Mouse (Mus musculus) adrenal gland, adult 2 months (tissue): Measurements from ENCODE around the gene Phlda3. TPM values are rescaled to one million over a fixed set of nuclear protein-coding genes. Genes with fewer than 3 reads are reported as not detected.

Experiments used
- DNase-seq: peaks from one replicate; pipeline ENCODE4 v3.0.0; 2021
- polyA plus RNA-seq: library from polyadenylated mRNA; depleted of rRNA; stranded (reverse); fragments of >200 nt; gene quantifications from 2 replicates; pipeline ENCODE4 v1.2.3, GENCODE M21; 2012; rRNA removed
- total RNA-seq, 2 experiments: library from RNA; stranded (reverse); gene quantifications; 2 replicates each; pipeline ENCODE4 v1.2.3; 2021

Gene Phlda3
- total and polyA plus RNA-seq, 3 experiments: 35.1 to 119 (median 83.1) TPM

DNA sequence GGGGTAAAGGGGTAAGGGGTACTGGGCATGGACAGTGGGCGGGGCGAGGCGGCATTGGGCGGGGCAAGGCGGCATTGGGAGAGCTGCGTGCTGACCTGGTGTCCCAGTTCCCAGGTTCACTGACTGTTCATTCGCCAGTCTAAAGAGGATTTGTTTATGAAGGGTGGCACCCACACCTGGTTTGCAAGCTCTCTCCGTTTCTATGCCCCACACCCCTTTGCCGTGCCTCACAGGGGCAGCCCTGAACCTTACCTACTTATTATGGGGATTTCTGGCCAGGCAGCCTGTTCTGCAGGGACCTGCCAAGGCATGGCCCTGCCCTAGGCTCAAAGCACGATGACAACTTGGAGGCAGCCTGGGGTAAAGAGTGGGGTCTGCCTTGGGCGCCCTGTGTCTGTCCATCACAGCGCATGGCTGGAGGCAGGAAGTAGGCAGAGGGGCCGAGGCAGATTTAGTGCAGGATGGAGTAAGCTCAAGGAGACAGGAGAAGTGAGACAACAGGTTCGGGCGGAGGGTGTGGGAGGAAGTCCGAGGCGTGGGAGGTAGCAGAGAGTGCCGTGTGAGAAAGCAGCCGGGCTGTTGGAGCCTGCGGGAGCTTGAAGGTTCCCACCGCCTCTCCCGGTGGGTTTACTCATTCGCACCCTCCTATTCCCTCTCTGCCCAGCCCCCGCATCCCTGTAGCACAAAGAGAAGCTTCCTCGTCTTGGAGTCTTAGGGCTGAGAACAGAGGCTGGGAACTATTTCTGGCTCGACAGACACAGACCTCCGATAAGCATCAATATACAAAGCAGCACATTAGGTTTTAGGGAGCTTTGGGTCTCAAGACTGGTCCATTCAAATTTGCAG, 27.7 kb downstream of the Phlda3 start:
- DNase-seq: no peak

DNA sequence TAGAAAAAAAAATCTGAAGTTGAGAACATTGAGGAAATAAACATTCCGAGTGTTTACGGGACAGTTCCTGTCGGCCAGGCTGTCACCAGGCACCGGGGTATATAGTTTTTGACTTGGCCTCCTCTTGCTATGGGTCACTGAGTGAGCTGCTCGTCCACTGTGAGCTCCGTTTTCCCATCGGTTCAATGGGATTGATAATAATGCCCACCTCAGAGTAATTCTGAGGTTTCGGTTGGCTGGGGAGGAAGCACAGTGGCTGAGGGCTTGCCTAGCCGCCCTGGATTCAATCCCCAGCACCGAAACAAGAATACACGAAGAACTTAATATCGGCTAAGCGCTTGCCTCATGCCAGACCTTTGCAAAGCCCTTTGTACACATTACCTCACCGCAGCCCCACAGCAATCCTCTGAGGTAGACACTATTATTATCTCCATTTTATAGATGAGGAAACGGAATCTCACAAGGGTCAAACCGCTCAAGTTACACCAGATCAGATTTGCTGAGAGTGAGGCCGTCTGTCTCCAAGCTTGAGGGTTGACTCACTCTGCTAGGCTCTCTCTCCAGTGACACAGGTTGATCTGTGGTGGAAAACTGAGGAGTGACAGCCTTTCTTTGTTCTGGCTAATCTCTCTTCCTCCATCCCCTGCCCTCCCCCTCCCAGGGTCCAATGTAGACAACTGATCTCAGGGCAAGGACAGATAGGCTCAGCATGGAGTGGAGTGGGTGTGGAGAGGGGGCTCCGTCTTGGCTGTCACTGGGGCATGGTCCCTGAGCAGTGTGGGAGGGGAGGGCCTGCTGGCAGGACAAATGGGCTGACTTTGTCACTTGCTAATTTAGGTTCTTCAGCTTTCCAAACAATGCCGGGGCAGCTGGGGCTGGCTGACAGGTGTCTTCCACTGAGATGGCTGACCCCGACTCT, 28.6 kb downstream of the Phlda3 start:
- DNase-seq: no peak

DNA sequence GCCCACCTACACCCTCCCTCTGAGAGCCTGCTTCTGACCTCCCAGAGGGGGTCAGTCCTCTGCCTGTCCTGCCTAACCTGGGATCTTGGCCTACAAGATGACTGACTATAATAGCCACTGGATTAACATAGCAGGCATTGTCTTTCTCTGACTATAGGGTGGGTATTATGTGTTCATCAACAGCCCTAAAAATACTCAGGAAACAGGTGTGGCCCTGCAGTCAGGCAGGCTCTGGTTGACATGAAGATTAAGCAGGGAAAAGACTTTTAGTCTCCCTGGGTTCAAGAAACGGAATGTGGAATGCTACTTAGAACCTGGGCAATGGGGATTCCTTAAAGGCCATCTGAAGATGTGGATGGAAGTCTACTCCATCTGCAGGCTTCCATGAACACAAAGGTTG, 32.6 kb downstream of the Phlda3 start:
- no peak for DNase-seq

DNA sequence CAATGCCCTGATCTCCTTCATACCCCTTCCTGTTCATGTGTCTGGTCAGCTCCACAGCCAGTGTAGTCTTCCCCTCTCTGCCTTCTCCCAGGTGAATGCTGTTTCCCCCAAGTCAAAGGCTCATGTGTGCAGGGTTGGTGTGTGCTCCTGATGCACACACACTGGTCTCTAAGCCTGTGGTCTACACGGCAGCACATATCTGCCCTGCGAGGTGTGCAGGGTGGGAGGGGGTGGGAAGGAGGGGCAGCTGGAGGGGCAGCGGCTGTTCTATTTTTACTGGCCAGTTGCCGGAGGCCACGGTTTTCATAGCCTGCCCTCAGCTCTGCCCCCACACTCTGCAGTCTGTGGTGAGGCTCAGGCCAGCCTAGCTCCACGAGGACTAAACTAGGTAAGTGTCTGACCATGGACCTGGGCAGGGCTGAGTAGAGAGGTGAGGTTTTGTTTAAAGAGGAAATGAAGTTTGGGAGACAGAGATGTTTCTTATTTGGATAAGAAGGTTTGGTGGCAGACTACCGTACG, 33.2 kb downstream of the Phlda3 start:
- no peak for DNase-seq

DNA sequence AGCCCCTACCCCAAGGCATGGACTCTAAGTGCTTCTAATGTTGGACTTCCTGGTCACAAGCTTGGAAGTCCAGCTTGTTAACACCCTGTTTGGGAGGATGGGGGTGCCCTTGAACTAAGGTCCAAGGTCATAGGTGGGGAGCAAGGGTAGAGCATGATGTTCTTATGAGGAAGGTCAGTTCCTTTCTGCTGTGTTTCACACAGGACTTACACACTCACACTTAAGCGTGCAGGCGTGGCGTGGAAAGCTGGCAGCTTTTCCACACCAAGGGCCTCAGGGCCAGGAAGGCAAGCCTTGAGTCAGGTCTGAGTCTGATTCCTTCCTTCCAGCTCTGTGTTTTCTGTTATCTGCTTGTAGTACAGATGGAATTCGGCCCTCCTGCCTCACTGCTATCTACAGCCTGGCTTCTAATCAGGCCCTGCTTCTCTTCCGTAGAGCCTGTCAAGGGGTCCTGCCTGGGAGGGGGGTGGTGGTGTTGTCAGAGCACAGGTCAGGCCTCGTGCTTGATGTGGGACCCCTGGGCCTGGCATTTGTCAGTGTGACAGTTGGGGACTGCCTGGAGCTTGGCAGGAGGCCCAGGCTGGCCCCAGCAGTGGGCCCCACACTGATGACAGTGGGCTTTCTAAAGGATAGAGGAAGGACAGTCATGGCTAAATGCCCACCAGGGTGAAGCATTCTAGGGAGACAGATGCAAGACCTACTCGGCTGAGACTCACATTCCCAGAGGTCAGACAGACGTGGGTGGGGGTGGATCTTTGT, 34.5 kb downstream of the Phlda3 start:
- no peak for DNase-seq

DNA sequence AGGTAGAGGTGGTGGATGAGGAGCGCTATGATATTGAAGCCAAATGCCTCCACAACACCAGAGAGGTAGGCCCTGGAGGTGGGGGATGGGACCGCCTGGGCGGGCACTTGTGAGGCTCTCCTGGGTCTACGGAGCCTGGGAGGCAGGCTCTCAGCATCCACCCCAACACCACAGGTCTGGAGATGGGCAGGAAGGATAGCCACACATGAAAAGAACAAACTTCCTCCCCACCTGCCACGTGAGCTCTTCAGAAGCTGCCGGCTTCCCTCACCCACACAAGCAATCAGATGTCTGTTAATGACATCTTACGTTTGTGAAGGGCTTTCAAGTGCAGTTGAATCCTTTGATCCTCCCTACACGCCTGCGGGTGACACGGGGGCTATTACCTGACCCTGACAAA, 41.6 kb downstream of the Phlda3 start:
- DNase-seq: no peak

DNA sequence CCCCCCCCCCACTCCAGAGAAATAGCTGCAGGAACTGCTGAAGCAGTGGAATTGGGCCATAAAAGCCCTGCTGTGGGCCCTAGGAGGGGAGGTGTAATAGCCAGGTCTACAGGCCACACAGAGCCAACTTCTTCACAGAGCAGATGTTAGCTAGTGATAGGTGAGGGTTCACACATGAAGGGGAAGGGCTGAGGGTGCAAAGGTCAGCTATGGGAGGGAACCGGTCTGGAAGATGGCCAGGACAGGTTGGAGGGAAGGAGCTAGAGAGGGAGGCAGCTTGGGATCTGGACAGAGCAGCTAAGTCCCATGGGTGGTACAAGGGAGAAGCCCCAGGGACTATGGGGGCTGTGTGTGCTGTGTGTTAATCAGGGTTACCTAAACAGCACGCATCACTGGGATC, 44.3 kb downstream of the Phlda3 start:
- DNase-seq: no peak

DNA sequence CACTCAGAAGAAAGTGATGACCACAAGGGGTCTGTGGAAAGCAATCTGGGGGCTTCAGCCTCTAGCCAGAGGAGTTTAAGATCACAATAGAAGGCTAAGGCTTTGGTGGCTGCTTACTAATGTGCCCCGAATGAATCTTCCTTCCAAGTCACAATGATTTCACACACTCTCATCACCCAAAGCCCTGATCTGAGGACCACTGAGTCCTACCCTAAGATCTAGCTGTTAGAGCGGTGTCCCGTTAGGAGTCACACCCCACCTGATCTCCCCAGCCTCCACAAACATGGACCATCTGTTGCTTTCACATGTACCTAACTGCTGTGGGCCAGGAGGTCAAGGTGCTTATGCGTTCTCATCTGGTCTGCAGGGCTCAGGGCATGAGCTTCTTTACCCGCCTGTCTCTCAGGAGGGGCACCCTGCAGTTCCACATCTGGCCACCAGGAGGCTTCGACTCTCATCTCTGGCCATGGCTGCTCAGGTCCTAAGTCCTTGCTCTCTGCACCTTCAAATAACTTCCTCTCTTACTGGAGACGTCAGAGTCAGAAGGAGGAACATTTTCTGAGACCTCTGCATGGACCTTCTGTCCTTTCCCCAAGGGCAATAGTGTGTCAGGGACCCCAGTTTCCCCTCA, 45.2 kb downstream of the Phlda3 start:
- DNase-seq: peak; percentile 77

DNA sequence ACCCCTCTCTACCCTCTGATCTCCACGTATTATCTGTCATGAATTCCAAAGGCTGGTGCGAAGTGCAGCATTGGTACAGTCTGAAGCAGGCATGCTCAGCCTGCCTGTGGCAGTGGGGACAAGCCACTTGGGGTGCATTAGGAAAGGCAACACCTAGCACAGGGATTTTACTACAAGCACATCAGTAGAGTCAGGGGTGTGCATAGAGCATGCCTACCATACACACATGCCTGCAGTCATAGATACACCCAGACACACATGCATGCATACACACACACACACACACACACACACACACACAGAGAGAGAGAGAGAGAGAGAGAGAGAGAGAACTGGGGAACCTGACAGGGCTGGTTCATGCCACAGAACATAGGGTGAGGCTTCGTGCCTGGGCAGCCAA, 46.3 kb downstream of the Phlda3 start:
- no peak for DNase-seq

DNA sequence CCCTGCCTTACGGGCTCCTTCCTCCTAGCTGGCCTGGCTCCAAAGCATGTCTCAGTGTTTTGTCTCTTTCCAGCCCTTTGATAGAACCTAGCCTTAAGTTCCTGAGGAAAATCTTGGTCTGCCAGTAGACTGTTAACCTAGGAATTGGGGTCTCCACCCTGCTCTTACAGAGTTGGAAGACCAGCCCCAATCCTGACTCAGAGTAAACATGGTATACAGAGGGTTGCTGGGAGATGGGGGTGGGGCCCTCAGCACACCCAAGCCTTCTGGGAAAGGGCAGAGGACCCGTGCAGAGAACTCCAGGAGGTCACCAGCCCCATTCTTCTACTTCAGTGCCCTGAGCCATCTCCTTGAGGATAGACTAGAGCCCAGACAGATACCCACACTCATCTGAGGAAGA, 46.7 kb downstream of the Phlda3 start:
- DNase-seq: no peak

DNA sequence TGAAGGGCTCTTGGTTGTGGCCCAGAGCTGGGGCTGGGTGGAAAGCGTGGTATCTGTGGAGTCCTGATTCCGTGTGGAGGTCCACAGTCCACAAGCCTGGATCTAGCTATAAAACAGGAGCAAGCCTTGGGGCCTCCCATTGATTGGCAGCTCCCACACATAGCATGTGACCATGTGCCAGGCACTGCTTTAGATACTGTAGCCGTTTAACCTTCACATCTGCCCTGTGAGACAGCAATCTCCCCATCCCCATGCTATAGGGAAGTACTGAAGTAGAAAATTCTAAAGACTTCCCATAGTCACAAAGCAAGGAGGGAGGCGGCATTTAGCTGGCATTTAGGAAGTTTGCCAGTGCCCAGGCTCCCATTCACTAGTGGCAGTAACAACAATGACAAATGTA, 47.2 kb downstream of the Phlda3 start:
- DNase-seq: no peak

DNA sequence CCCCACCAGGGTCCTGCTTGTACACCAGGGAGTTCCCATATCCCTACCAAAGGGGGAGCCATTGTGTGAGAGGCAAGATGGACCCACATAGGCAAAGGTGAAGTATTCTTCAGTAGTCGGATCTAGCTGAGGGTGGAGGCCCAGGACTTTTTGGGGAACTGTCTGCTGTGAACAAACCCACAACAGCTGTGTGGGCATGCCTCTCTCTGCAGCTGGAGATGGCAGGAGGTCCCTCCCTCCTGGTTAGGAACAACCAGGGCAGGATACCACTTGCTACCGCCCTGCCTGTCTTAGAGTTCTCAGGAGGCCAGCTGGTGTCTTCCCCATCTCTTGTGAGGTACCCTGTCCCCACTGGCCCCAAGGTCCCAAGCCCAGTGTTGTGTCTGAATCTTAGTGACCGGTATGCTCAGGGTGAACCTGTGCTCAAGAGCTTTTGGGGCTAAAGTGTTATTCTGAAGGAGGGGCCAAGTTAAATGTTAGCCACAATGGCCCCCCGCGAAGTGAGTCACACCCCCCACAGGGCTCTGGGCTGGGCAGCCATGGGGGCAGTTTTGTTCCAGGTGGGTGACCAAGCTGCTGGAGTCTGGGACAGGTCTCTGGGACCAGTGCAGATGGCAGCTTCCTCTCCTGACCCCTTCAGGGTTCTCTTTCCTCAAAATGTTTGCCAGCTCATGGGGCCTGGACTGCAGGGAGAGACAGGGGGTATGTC, 47.9 kb downstream of the Phlda3 start:
- no peak for DNase-seq

DNA sequence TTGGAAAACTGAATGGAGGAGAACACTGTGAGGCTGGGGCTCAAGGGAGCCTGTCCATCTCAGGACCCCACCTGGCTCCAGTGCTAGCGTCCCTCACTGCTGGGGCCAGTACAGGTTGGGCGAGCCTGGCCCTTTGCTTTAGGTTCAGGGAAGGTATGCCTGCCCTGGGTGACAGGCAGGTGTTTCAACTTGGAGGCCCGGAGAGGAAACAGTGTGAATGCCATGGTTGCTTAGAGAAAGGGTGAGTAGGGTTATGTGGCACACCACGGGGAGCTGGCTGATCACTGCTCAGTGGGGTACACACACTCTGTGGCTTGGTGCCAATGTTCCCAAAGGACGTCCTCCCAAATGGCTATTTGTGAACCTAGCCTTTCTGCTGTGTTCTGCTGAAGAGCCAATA, 48.6 kb downstream of the Phlda3 start:
- DNase-seq: no peak

DNA sequence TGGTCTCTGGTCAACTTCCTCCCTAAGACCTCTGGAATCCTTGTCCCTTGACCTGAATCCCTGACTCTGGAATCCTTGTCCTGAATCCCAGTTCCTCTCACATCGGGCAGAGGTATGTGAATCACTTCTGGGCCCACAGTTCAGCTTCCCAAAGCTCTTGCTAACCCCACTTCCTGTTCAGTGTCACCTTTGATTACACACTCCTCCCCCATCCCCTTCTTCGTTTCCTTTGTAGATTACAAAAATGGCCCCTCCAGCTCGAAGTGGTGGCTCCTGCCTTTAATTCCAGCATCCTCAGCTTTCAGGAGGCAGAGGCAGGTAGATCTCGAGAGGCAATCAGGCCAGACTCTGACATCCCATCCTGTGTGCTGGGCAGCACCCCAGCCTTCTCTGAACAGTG, 51.7 kb downstream of the Phlda3 start:
- no peak for DNase-seq

DNA sequence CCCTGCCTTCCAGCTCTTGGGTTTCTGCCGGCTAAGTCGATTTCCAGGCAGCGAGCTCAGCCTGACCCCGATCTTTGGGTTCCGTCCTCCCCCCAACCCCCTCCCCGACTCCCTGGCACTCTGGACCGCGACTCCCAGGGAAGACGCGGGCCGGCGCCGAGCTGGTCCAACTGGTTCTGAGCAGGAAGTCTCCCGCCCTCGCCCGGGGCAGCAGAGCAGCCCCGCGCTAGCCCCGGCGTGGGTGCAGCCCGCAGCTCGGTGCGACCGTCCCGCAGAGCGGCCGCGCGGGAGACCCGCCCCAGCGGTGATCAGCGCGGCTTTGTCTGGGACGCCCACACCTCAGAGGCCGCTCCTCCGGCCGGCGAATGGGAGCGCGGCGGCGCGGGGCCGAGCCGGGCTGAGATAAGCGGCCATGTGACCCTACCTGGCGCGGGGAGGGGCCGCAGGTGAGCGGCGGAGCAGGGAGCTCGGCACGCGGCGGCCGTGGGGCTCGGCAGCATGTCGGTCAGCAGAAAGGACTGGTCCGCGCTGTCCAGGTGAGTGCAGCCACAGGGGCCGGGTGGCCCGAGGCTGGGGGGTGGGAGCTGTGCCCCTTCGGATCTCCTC, 52.7 kb downstream of the Phlda3 start, which contains the start of gene Lad1:
Gene Lad1, plus strand, starts transcription at position 118 of the 606 bp plus-strand sequence.
- DNase-seq: peak; percentile 18

Other genes with a start within 250 kb of the Phlda3 start
- gene Nav1, start 158.8 kb upstream of the Phlda3 start, total RNA-seq: 10 to 100 TPM; 13.0 to 17.2 TPM
- 6.1 and 7.2 TPM in 2 replicates for gene Nav1, start 158.8 kb upstream of the Phlda3 start, polyA plus RNA-seq
- 100 to 1,000 TPM in 1 of 2 experiments, 10 to 100 TPM in 1; 68.0 to 133 TPM for gene Csrp1, start 46.1 kb upstream of the Phlda3 start, total RNA-seq
- gene Csrp1, start 46.1 kb upstream of the Phlda3 start, polyA plus RNA-seq: 65.7 and 70.2 TPM in 2 replicates
- not detected for gene Tnni1, start 13.3 kb downstream of the Phlda3 start, total RNA-seq
- 0.15 and 0.28 TPM in 2 replicates for gene Tnni1, start 13.3 kb downstream of the Phlda3 start, polyA plus RNA-seq
- gene Lad1, start 52.5 kb downstream of the Phlda3 start, total RNA-seq: under 1 TPM; 0.14 to 0.17 TPM
- gene Lad1, start 52.5 kb downstream of the Phlda3 start, polyA plus RNA-seq: 0.38 and 0.40 TPM in 2 replicates
- gene Tnnt2, start 70.2 kb downstream of the Phlda3 start, total RNA-seq: 1 to 10 TPM; 3.1 to 5.7 TPM
- 0.66 and 1.00 TPM in 2 replicates for gene Tnnt2, start 70.2 kb downstream of the Phlda3 start, polyA plus RNA-seq
- not detected for gene Pkp1, start 153.1 kb downstream of the Phlda3 start, total RNA-seq
- 0.03 TPM in 1 of 2 replicates, not detected in the other for gene Pkp1, start 153.1 kb downstream of the Phlda3 start, polyA plus RNA-seq
- gene Igfn1, start 240.2 kb downstream of the Phlda3 start, total RNA-seq: under 1 TPM in 1 of 2 experiments, not detected in 1; 0.17 TPM
- 0.16 and 0.17 TPM in 2 replicates for gene Igfn1, start 240.2 kb downstream of the Phlda3 start, polyA plus RNA-seq
- gene Tmem9, start 242.0 kb downstream of the Phlda3 start, total RNA-seq: 10 to 100 TPM; 39.5 to 46.4 TPM
- 102 and 112 TPM in 2 replicates for gene Tmem9, start 242.0 kb downstream of the Phlda3 start, polyA plus RNA-seq